ENCODE assay signal across 16 mouse cellular contexts in the genomic region with DNA sequence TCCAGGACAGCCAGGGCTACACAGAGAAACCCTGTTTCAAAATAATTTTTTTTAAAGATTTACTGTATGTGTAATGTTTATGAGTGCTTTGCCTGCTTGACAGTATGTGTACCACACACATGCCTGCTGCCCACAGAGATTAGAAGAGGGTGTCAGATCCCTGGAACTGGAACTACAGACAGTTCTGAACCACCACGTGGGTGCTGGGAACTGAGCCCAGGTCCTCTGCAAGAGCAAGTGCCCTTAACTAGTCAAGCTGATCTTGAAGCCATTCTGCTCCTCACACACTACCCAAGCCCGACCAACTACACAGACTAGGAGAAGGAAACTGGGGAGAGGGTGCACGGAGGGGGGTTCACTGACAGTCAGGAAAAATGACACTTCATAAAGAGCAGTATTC. TPM values are rescaled to one million over a fixed set of nuclear protein-coding genes. Genes with fewer than 3 reads are reported as not detected.
"Had no signal": no experiment of that assay in that cellular context is flagged by ENCODE, and none has a peak within 500 bp of the region (broad histone marks: within the 10 kb centered on the region; RNA-seq: fewer than 3 reads in every experiment).

No protein-coding gene starts in this region.

- DNase-seq: kidney, adult 9 months; kidney, postnatal 10 days; kidney, postnatal 4 days; liver; liver, embryonic 13.5 days; liver, postnatal 0 days; lung, postnatal 14 days; spleen, adult 18-20 months; thymus, adult 18-20 months; thymus, postnatal 14 days had no signal

- H3K4me1 ChIP-seq: limb, embryonic 12.5 days; liver, embryonic 13.5 days; lung, embryonic 15.5 days; megakaryocyte, embryonic 14.5 days; midbrain, embryonic 12.5 days; neural tube, embryonic 15.5 days had no signal

- H3K27ac ChIP-seq: limb, embryonic 12.5 days; liver, embryonic 13.5 days; lung, embryonic 15.5 days; macrophage; midbrain, embryonic 12.5 days had no signal

- H3K9ac ChIP-seq: limb, embryonic 12.5 days; liver, embryonic 13.5 days; liver, postnatal 0 days; lung, embryonic 15.5 days; midbrain, embryonic 12.5 days; neural tube, embryonic 15.5 days had no signal

- H3K27me3 ChIP-seq: limb, embryonic 12.5 days; liver, embryonic 13.5 days; lung, embryonic 15.5 days; megakaryocyte, embryonic 14.5 days; midbrain, embryonic 12.5 days; neural tube, embryonic 15.5 days had no signal

- H3K4me2 ChIP-seq: limb, embryonic 12.5 days; liver, embryonic 13.5 days; lung, embryonic 15.5 days; midbrain, embryonic 12.5 days; neural tube, embryonic 15.5 days had no signal

- ATAC-seq: liver, postnatal 0 days had no signal

- H3K4me3 ChIP-seq: limb, embryonic 12.5 days; liver, embryonic 13.5 days; lung, embryonic 15.5 days; megakaryocyte, embryonic 14.5 days; midbrain, embryonic 12.5 days; neural tube, embryonic 15.5 days had no signal

- H3K9me3 ChIP-seq: limb, embryonic 12.5 days; liver, embryonic 13.5 days; lung, embryonic 15.5 days; megakaryocyte, embryonic 14.5 days; midbrain, embryonic 12.5 days; neural tube, embryonic 15.5 days had no signal

RNA-seq across cellular contexts. Expression of gene Ccdc184, which starts 33.5 kb away (rescaled TPM):
- polyA plus RNA-seq: liver, postnatal 0 days; macrophage had no signal
